Mouse (Mus musculus): ENCODE measurements at regions not wholly inside any gene's neighbourhood (a gene's known extent, or its start where the extent isn't known, plus 50 kb on each side); places are given as distances from the start of the nearest gene placed in this dataset.

GRCm38 (mm10) chr12:32479451-32479850 is 100.9 kb downstream of the Ccdc71l start:
- TF ChIP-seq FLI1 (IDR thresholded peaks at IDR 0.05; ENCODE audit: low read length): no peak
- TF ChIP-seq GATA1 (IDR thresholded peaks at IDR 0.05; ENCODE audit: borderline replicate concordance, low read length): no peak
